Mouse (Mus musculus): ENCODE measurements around the gene Oit3.

DNA sequence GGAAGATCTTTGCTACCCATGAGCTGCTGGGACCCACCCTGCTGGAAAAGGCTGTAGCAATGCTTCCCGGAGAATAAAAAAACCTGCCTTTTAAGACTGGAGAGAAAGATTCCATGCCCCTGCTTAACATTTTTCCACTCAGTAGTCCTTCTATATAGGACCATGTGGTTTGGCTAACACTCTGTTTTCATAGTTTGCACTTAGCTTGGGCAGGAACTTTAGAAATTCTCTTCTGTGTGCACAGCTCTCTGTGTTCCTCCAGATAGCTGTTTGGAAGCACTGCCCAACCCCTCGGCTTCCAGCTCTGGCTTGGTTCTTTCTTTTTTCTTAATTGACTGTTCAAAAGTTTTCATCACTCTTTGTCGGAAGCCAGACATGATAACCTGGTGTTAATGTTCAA is 25.0 kb downstream of the Oit3 start:
- no peak for TF ChIP-seq GATA1 (IDR thresholded peaks at IDR 0.05; ENCODE audit: low read length)
- no peak for TF ChIP-seq TAL1 (IDR thresholded peaks at IDR 0.05; ENCODE audit: low read length)

Data from erythroblast, embryonic 14.5 days (primary cell).